Mouse (Mus musculus): ENCODE results near the gene Rbfox1. TPM values are rescaled to one million over a fixed set of nuclear protein-coding genes. Genes with fewer than 3 reads are reported as not detected.

The Rbfox1 gene
- total RNA-seq, 2 experiments from 2014 or later, result 264 to 278 TPM

- intact Hi-C loops (cut with DNase I), result no loop called here
These were observed 505.2 kb downstream of the Rbfox1 start for GRCm38 (mm10) chr16:6390278-6390930.

GRCm38 (mm10) chr16:6396676-6397409 lies 511.7 kb downstream of the Rbfox1 start:
- intact Hi-C loops (cut with DNase I), result no loop called here
- DNase-seq (ENCODE audit: extremely low spot score in 1 of 2, low spot score in 2 of 2), result no peak

More at GRCm38 (mm10) chr16:6390278-6390930, 505.2 kb downstream of the Rbfox1 start:
- DNase-seq (ENCODE audit: extremely low spot score in 1 of 2, low spot score in 2 of 2), result peak in 1 of 2 experiments; percentile 25

- no peak for DNase-seq (ENCODE audit: extremely low spot score in 1 of 2, low spot score in 2 of 2)
- intact Hi-C loops (cut with DNase I), result no loop called here
These were observed 512.5 kb downstream of the Rbfox1 start for GRCm38 (mm10) chr16:6397635-6398034.

GRCm38 (mm10) chr16:6402816-6403215 lies 517.7 kb downstream of the Rbfox1 start:
- no peak for DNase-seq (ENCODE audit: extremely low spot score in 1 of 2, low spot score in 2 of 2)
- intact Hi-C loops (cut with DNase I), result no loop called here

- intact Hi-C loops (cut with DNase I), result no loop called here
- no peak for DNase-seq (ENCODE audit: extremely low spot score in 1 of 2, low spot score in 2 of 2)
These were observed 529.7 kb downstream of the Rbfox1 start for GRCm38 (mm10) chr16:6414846-6415245.

- DNase-seq (ENCODE audit: extremely low spot score in 1 of 2, low spot score in 2 of 2), result no peak
- intact Hi-C loops (cut with DNase I), result no loop called here
These were observed 536.5 kb downstream of the Rbfox1 start for GRCm38 (mm10) chr16:6421623-6422145.

GRCm38 (mm10) chr16:6423878-6424409 lies 538.8 kb downstream of the Rbfox1 start:
- intact Hi-C loops (cut with DNase I), result no loop called here
- no peak for DNase-seq (ENCODE audit: extremely low spot score in 1 of 2, low spot score in 2 of 2)

GRCm38 (mm10) chr16:6424738-6425137 lies 539.6 kb downstream of the Rbfox1 start:
- intact Hi-C loops (cut with DNase I), result loop anchor here (5.0 kb wide), 1 partner anchor 72 kb away; no protein-coding TSS in a partner anchor

GRCm38 (mm10) chr16:6427292-6428281 lies 542.4 kb downstream of the Rbfox1 start:
- intact Hi-C loops (cut with DNase I), result loop anchor here (5.0 kb wide), 1 partner anchor 75 kb away; no protein-coding TSS in a partner anchor
- DNase-seq (ENCODE audit: extremely low spot score in 1 of 2, low spot score in 2 of 2), result no peak

More at GRCm38 (mm10) chr16:6424738-6425137, 539.6 kb downstream of the Rbfox1 start:
- no peak for DNase-seq (ENCODE audit: extremely low spot score in 1 of 2, low spot score in 2 of 2)

GRCm38 (mm10) chr16:6430981-6431380 lies 545.8 kb downstream of the Rbfox1 start:
- intact Hi-C loops (cut with DNase I), result loop anchor here (10.0 kb wide), 1 partner anchor 396 kb away; no protein-coding TSS in a partner anchor
- DNase-seq (ENCODE audit: extremely low spot score in 1 of 2, low spot score in 2 of 2), result peak; percentile 34 to 43

- DNase-seq (ENCODE audit: extremely low spot score in 1 of 2, low spot score in 2 of 2), result no peak
- intact Hi-C loops (cut with DNase I), result loop anchor here (10.0 kb wide), 1 partner anchor 402 kb away; no protein-coding TSS in a partner anchor
These were observed 551.3 kb downstream of the Rbfox1 start for GRCm38 (mm10) chr16:6436445-6436844.

GRCm38 (mm10) chr16:6448250-6448649 lies 563.1 kb downstream of the Rbfox1 start:
- intact Hi-C loops (cut with DNase I), result no loop called here
- peak in 1 of 2 experiments; percentile 31 for DNase-seq (ENCODE audit: extremely low spot score in 1 of 2, low spot score in 2 of 2)

GRCm38 (mm10) chr16:6455349-6455748 lies 570.2 kb downstream of the Rbfox1 start:
- no peak for DNase-seq (ENCODE audit: extremely low spot score in 1 of 2, low spot score in 2 of 2)
- intact Hi-C loops (cut with DNase I), result no loop called here

GRCm38 (mm10) chr16:6479094-6479590 lies 594.0 kb downstream of the Rbfox1 start:
- intact Hi-C loops (cut with DNase I), result no loop called here
- no peak for DNase-seq (ENCODE audit: extremely low spot score in 1 of 2, low spot score in 2 of 2)

- no peak for DNase-seq (ENCODE audit: extremely low spot score in 1 of 2, low spot score in 2 of 2)
- intact Hi-C loops (cut with DNase I), result loop anchor here (5.0 kb wide), 1 partner anchor 1008 kb away; no protein-coding TSS in a partner anchor
These were observed 594.7 kb downstream of the Rbfox1 start for GRCm38 (mm10) chr16:6479616-6480410.

GRCm38 (mm10) chr16:6480411-6480728 lies 595.2 kb downstream of the Rbfox1 start:
- intact Hi-C loops (cut with DNase I), result loop anchor here (5.0 kb wide), 1 partner anchor 1008 kb away; no protein-coding TSS in a partner anchor
- peak; percentile 60 to 85 for DNase-seq (ENCODE audit: extremely low spot score in 1 of 2, low spot score in 2 of 2)

- no peak for DNase-seq (ENCODE audit: extremely low spot score in 1 of 2, low spot score in 2 of 2)
- intact Hi-C loops (cut with DNase I), result loop anchor here (5.0 kb wide), 1 partner anchor 1011 kb away; no protein-coding TSS in a partner anchor
These were observed 598.5 kb downstream of the Rbfox1 start for GRCm38 (mm10) chr16:6483628-6484027.

Measured in left cerebral cortex, postnatal 10 days (tissue).